Mouse (Mus musculus) E14TG2a.4 (cell line): Measurements from ENCODE around the gene Gap43.
"Not testable (repeated sequence)": the region's sequence is repeated elsewhere in the genome, so short reads cannot be mapped to it uniquely, and the experiment has no call there.

Experiments used
- H3K27me3 ChIP-seq: 2 replicates; pipeline ENCODE4 v1.6.1; 2014; ENCODE audit warnings: low read length, control low read depth; ENCODE audit not compliant: insufficient read depth
- H3K36me3 ChIP-seq: 2 replicates; pipeline ENCODE4 v1.6.1; 2014; ENCODE audit warnings: low read length, control low read depth; ENCODE audit not compliant: insufficient read depth
- H3K4me1 ChIP-seq: replicated peaks from 2 replicates; pipeline ENCODE4 v1.6.1; 2014; ENCODE audit warnings: low read depth, low read length, control low read depth
- H3K4me3 ChIP-seq: replicated peaks from 2 replicates; pipeline ENCODE4 v1.5.1; 2014; ENCODE audit warnings: mild to moderate bottlenecking, low read length
- H3K9me3 ChIP-seq: 2 replicates; pipeline ENCODE4 v1.6.1; 2014; ENCODE audit warnings: low read length, control low read depth
- CTCF ChIP-seq: conservative IDR thresholded peaks from 2 replicates; pipeline ENCODE4 v1.5.1; 2014; ENCODE audit warnings: low read length
- NANOG ChIP-seq: IDR thresholded peaks from 2 replicates; pipeline ENCODE4 v1.6.1; 2014; ENCODE audit warnings: borderline replicate concordance, low read length, mixed read lengths
- POU5F1 ChIP-seq: IDR thresholded peaks from 2 replicates; pipeline ENCODE4 v1.6.1; 2014; ENCODE audit warnings: low read length, borderline replicate concordance

Gap43 gene

DNA sequence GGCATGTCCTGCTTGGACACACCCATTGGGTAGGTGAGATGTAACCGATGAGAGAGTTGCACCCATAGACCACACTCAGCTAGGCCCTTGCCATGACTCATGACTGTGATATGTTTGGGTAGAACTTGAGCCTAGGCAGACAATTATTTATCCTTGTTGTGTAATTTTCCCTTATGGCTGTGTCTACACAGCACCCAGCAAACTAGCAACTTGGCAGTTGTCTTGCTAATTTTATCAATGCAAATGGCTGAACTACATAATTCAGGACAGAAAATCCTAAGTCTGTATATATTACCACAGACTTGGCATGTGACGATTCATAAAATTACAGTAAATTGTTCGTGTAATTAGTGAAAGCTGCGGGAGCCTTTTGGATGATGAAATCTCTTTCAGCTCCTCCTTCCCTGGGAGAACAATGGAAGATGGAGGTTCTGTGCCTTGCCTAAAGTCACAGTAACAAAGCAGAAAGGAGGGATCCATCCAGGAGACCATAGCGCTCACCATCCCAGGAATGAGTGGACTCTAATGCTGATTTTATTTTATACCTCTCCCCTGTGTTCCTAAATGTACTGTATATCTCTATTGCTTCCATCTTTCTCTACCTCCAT, 77.4 kb downstream of the Gap43 start:
- no peak for TF ChIP-seq CTCF
- no peak for TF ChIP-seq POU5F1
- TF ChIP-seq NANOG = no peak
- Histone ChIP-seq H3K36me3 (no peaks in the 10 kb centered on the region), H3K27me3 (no peaks in the 10 kb centered on the region), H3K4me1 (no peaks in the 10 kb centered on the region), H3K4me3 (no peak overlapping the region), H3K9me3 (no peaks in the 10 kb centered on the region)

DNA sequence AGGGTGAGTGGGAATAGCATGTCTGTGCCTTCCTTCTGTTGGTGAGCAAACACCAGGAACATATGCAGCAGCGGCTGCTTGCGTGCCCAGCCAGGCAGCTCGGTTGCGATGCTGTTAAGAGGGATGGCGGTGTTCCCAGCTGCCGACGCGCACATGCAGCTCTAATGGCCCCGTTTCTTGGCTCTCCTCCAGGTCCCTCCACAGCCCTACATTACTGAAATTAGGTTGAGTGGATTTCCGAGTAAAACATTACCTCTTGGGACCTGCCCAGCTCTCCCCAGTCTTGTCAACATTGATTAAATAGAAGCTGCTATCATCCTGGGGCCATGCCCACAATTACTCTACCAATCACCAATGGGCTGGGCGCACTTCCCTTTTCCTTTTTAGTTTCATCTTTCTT, 84.8 kb downstream of the Gap43 start:
- H3K4me3 ChIP-seq = no peak overlapping the region
- H3K27me3 ChIP-seq = no peaks in the 10 kb centered on the region
- H3K9me3 ChIP-seq = no peaks in the 10 kb centered on the region
- no peaks in the 10 kb centered on the region for H3K4me1 ChIP-seq
- no peak for TF ChIP-seq CTCF
- TF ChIP-seq NANOG = no peak
- TF ChIP-seq POU5F1 = no peak
- no peaks in the 10 kb centered on the region for H3K36me3 ChIP-seq

- no peak for TF ChIP-seq NANOG
- no peak for TF ChIP-seq POU5F1
- TF ChIP-seq CTCF = no peak
- H3K9me3 ChIP-seq = no peaks in the 10 kb centered on the region
- no peak overlapping the region for H3K4me3 ChIP-seq
- H3K36me3 ChIP-seq = no peaks in the 10 kb centered on the region
- no peaks in the 10 kb centered on the region for H3K27me3 ChIP-seq
- H3K4me1 ChIP-seq = no peaks in the 10 kb centered on the region
Measured at GRCm38 (mm10) chr16:42255222-42255621, 85.2 kb downstream of the Gap43 start.

DNA sequence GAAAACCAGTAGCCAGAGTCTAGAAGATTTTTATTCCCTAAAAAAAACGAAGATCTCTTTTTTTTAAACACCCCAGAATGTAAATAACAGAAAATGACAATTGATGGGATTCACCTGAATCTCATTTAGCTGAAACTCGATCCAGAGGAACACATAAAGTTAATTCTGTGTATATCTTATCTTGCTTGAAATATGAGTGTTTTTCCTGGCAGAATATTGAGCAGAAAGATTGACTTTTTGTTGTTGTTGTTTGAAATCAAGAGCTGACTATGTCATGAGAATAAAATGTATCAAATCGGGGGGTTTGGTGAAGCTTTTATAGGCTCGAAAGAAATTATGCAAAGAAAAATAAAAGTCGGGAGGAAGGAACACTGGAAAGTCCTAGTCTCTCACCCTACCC, 88.2 kb downstream of the Gap43 start:
- H3K4me1 ChIP-seq = no peaks in the 10 kb centered on the region
- H3K9me3 ChIP-seq = no peaks in the 10 kb centered on the region
- H3K27me3 ChIP-seq = no peaks in the 10 kb centered on the region
- H3K36me3 ChIP-seq = no peaks in the 10 kb centered on the region
- H3K4me3 ChIP-seq = no peak overlapping the region
- TF ChIP-seq CTCF (no peak), POU5F1 (no peak), NANOG (no peak)

DNA sequence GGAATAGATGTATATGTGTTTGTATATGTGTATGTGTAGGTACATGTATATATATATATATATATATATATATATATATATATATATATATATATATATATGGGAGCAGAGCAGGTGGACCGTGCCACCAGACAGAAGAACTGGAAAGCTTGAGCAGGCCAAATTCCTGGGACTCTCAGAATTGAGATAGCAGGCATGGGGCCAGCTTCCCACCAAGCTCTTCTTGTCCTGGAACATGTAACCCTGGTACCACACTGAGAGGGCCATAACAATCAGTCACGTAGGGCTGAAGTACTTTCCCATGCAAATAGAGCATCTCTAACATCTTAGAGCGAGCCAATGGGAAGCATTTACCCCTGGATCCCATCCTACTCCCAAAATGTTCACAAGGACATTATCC, 96.3 kb downstream of the Gap43 start:
- H3K4me3 ChIP-seq, H3K4me1 ChIP-seq, H3K9me3 ChIP-seq, H3K36me3 ChIP-seq, H3K27me3 ChIP-seq: not testable (repeated sequence)

DNA sequence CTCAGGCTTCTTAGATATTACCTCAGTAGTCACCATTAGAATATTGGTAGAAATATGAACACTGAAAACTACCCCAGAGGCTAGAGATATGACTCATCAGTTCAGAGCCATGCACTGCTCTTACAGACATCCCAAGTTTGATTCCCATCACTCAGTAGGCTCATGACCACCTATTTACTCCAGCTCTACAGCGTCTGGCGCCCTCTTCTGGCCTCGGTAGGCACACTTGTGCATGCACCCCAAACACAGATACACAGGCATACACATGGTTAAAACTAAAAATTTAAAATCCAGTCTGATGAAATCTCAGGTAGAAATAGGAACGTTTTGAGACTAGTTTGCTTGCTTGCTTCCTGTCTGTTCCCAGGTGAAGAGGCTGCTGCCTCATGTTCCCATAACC, 109.1 kb downstream of the Gap43 start:
- H3K4me1 ChIP-seq = no peaks in the 10 kb centered on the region
- no peak for TF ChIP-seq POU5F1
- TF ChIP-seq CTCF = peak; percentile 75
- H3K4me3 ChIP-seq = no peak overlapping the region
- H3K36me3 ChIP-seq = no peaks in the 10 kb centered on the region
- H3K9me3 ChIP-seq = no peaks in the 10 kb centered on the region
- H3K27me3 ChIP-seq = no peaks in the 10 kb centered on the region
